Mouse (Mus musculus) hindlimb bud, embryonic 11.5 days (tissue): Measurements from ENCODE around the gene Olfr922.

Experiments
- DNase-seq: peaks from one replicate; pipeline ENCODE4 v3.0.0-alpha.2; 2012; ENCODE audit warnings: low read depth, low spot score; ENCODE audit errors: extremely low spot score

Gene Olfr922

DNA sequence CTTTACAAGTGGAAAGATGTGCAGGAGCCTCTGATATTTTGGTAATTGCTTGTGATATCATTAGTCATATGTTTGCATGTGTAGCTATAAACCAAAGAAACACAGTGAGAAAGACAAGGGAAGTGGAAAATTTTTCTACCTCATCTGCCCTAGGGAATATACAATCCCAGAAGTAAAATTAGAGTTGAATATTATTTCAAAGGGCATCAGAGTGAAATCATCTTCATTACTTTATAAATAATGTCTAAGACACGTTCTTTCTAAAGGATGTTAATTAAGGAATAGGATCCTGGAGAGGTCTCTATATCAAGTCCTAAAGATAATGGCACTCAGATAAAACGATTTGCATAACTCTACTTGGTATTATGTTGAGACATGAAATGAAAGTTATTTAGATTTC is at the start of gene Olfr922:
Olfr922 (plus strand) TSS at position 301 of the 400 bp plus-strand sequence.
- DNase-seq: no peak

DNA sequence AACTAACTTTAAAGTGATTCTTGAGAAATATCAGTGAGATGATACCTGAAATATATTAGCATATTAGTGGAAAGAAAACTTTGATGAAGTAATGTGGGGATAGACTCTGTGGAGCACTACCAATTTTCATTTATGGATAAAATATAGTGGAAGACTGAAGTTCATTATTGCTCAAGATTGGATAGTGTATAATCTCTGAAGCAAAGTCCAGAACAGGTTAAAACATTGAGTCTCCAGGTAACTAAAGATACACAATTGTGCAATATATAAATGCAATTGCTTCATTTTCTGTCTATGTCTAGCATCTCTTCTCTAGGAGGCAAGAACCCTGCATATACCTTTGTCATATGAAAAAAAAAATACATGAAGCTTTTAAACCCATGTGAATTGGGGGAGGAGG is 41.6 kb upstream of the Olfr922 start, which contains the start of gene Olfr921:
Olfr921 (plus strand) TSS at position 301 of the 400 bp plus-strand sequence.
- DNase-seq: no peak

DNA sequence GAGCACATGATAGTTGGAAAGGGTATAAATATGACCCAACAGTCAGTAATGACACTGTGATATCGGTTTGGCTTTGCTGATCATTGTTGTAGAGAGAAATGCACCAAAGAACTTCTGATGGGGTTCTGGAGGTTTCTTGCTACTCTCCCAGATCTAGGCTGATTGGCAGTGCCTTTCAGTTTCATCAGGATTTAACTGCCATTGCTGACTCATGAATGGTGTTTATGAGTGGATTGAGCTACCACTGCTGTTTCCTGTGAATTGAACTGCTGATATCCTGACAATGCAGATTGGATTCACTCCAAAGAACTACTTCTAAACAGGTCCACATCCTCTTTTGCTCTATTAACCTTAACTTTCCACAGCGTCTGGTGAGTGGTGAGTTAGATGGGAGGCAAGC is 21.7 kb upstream of the Olfr922 start:
- no peak for DNase-seq

DNA sequence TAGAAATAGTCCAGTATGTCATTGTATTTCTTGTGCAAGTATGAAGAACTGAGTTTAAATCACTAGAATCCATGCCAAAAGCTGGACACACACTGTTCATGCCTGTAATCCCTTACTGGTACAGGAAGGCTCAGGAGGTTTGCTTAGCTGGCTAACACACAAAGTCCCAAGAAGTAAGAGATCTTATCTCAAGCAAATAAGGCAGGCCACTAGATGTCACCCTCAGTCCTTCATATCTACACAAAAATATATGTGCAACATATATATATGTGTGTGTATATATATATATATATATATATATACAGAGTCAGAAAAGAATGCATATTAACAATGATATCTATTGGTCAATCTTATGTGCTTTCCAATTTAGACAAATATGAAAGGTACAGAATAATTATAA is 8.7 kb upstream of the Olfr922 start:
- DNase-seq: no peak

DNA sequence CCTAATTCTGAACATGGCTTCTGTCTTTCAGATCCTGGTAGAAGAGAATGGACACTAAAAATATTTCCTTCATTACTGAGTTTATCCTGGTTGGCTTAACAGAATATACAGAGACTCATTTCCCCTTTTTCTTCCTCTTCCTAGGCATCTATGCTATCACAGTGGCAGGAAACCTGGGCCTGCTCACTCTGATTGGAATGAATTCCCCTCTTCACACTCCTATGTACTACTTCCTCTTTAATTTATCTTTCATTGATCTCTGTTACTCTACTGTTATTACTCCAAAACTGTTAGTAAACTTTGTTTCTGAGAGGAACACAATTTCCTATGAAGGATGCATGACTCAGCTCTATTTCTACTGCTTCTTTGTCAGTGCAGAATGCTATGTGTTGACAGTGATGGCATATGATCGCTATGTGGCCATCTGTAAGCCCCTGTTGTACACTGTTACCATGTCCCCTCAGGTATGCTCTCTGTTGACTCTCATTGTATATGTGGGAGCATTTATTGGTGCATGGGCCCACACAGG is 1.1 kb downstream of the Olfr922 start:
- no peak for DNase-seq

DNA sequence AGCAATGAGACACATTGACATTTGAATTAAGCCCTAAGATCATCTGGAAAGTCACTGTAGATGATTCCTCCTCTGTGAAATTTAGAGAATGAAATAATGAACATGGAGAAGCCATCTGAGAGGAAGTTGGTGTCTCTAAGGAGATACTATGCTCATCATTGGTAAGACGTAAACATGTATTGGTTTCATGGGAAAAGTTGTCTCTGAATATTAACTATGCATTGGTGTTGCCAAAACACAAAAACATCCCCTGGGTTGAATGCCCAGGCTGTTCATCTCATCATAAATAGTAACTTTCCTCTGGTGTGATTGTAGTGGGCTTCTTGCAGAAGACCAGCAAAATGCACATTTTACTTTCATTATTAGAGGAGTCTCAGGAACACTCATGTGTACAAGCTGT is 11.8 kb downstream of the Olfr922 start, which contains the start of gene Olfr923:
Olfr923 (plus strand) TSS at position 301 of the 400 bp plus-strand sequence.
- no peak for DNase-seq

DNA sequence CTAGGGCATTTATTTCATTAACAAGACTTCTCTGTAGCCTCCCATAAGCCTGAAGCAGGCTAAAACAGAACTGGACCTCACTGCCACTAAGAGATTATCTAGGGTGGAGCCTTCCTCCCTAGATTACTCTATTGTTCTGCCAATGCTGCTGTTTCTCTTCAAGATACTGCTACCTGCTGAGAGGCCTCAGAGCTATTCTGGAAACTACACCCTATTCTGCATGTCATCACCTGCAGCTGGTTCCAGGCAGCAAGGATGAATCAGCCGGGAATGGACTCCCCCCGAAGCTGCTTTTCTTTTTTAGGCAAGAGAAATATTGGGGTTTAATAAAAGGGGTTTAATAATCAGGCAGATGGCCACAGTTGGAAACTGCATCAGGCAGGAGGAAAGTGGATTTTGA is 18.6 kb downstream of the Olfr922 start:
- DNase-seq: no peak

DNA sequence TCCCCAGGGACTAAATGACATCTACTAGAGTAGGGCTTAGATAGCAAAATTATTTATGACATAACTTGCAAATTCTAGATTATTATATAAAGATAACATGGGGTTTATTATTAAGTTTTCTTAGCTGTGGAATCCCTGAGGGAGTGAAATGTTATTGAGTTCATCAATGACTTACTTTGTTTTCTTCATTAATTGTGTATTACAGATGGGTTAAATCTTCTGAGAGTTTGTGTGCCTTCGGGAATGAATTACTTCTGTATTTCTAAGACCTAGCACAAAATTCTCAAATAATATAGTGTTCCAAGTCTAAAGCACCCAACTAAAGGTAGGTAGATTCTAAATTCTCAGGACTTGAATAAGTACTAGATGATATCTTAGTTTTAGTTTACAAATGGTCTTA is 29.7 kb downstream of the Olfr922 start, which contains the start of gene Olfr924:
Olfr924 (plus strand) TSS at position 301 of the 400 bp plus-strand sequence.
- no peak for DNase-seq

DNA sequence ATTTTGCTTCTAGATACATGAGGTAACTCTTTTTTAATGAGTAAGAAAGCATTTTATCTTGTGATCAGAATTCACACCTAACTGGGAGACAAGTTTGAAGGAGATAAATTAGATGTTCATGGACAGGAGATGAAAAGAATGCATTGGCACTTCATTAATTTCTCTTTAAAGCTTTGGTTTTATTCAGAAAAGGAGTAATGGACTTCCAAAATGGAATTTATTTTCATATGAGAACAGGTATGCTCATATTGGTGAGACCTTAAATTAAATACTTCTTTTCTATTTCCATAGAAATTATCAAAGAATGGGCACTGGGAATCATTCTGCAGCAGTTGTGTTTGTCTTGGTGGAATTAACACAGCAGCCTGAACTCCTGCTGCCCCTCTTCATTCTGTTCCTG is 40.3 kb downstream of the Olfr922 start, which contains the start of gene Olfr26:
Olfr26 (plus strand) TSS at position 301 of the 400 bp plus-strand sequence.
- no peak for DNase-seq
